Mouse (Mus musculus) megakaryocyte-erythroid progenitor cell, adult 5-6 weeks (primary cell): ENCODE measurements around the gene Krtap31-2. TPM values are rescaled to one million over a fixed set of nuclear protein-coding genes. Genes with fewer than 3 reads are reported as not detected.

ENCODE experiments used
- ATAC-seq: replicated peaks from 2 replicates; pipeline ENCODE4 v1.8.0; 2016; ENCODE audit warnings: mild to moderate bottlenecking, inconsistent platforms; ENCODE audit not compliant: severe bottlenecking, poor library complexity, low FRiP score, low TSS enrichment
- total RNA-seq, 2 experiments: library from RNA; stranded (forward) in 1 of 2; stranded (reverse) in 1 of 2; fragments of 200-1000, 215-1000 nt in 1 of 2; fragments of >200 nt in 1 of 2; fragmentation: Nextera tagmentation in 1 of 2; gene quantifications; 2 replicates each; pipeline ENCODE4 v1.2.3; 2014 to 2017

Gene Krtap31-2
- total RNA-seq (2014; fragmentation: Nextera tagmentation) (not detected in 2 replicates), total RNA-seq (2017) (not detected in 2 replicates)

- no peak for ATAC-seq
These were observed at the start of gene Krtap31-2 for GRCm38 (mm10) chr11:99935991-99936390. Gene Krtap31-2 (plus strand): TSS chr11:99936291.

- ATAC-seq = no peak
These were observed 28.5 kb upstream of the Krtap31-2 start, which contains the start of gene Krtap31-1 for GRCm38 (mm10) chr11:99907620-99908019. Gene Krtap31-1 (plus strand): TSS chr11:99907920.

GRCm38 (mm10) chr11:99914451-99914850 lies 21.6 kb upstream of the Krtap31-2 start, which contains the start of gene Gm11565:
Gene Gm11565 (plus strand): TSS chr11:99914751.
- ATAC-seq = no peak

GRCm38 (mm10) chr11:99937751-99938264 lies 1.7 kb downstream of the Krtap31-2 start:
- no peak for ATAC-seq

GRCm38 (mm10) chr11:99948175-99948574 lies 12.1 kb downstream of the Krtap31-2 start, which contains the start of gene Krtap9-5:
Gene Krtap9-5 (plus strand): TSS chr11:99948475.
- ATAC-seq = no peak

GRCm38 (mm10) chr11:99964213-99964612 lies 28.1 kb downstream of the Krtap31-2 start:
- ATAC-seq = no peak

GRCm38 (mm10) chr11:99965961-99966360 lies 29.9 kb downstream of the Krtap31-2 start:
- no peak for ATAC-seq

- no peak for ATAC-seq
These were observed 42.9 kb downstream of the Krtap31-2 start, which contains the start of gene Krtap29-1 for GRCm38 (mm10) chr11:99978953-99979352. Gene Krtap29-1 (minus strand): TSS chr11:99979053.

GRCm38 (mm10) chr11:99982731-99983130 lies 46.6 kb downstream of the Krtap31-2 start:
- no peak for ATAC-seq

- ATAC-seq = no peak
These were observed 47.4 kb downstream of the Krtap31-2 start for GRCm38 (mm10) chr11:99983442-99983841.

- no peak; the same call in 1 of the 2 replicates for ATAC-seq
These were observed 49.4 kb downstream of the Krtap31-2 start for GRCm38 (mm10) chr11:99985291-99986092.

- no peak for ATAC-seq
These were observed 50.1 kb downstream of the Krtap31-2 start, which contains the start of gene Krtap16-1 for GRCm38 (mm10) chr11:99986180-99986647. Gene Krtap16-1 (minus strand): TSS chr11:99986597.

Other genes starting within 250 kb of the Krtap31-2 start
Only the 30 nearest of the 32 such genes appear.
- not detected in 2 replicates for gene Gm14180, start 202.0 kb upstream of the Krtap31-2 start, total RNA-seq (2014; fragmentation: Nextera tagmentation)
- not detected in 2 replicates for gene Gm14180, start 202.0 kb upstream of the Krtap31-2 start, total RNA-seq (2017)
- not detected in 2 replicates for gene Gm11595, start 163.4 kb upstream of the Krtap31-2 start, total RNA-seq (2014; fragmentation: Nextera tagmentation)
- not detected in 2 replicates for gene Gm11595, start 163.4 kb upstream of the Krtap31-2 start, total RNA-seq (2017)
- not detected in 2 replicates for gene Krtap4-8, start 155.6 kb upstream of the Krtap31-2 start, total RNA-seq (2014; fragmentation: Nextera tagmentation)
- gene Krtap4-8, start 155.6 kb upstream of the Krtap31-2 start, total RNA-seq (2017) = not detected in 2 replicates
- not detected in 2 replicates for gene Krtap4-9, start 151.1 kb upstream of the Krtap31-2 start, total RNA-seq (2014; fragmentation: Nextera tagmentation)
- not detected in 2 replicates for gene Krtap4-9, start 151.1 kb upstream of the Krtap31-2 start, total RNA-seq (2017)
- not detected in 2 replicates for gene Gm11596, start 142.8 kb upstream of the Krtap31-2 start, total RNA-seq (2014; fragmentation: Nextera tagmentation)
- not detected in 2 replicates for gene Gm11596, start 142.8 kb upstream of the Krtap31-2 start, total RNA-seq (2017)
- not detected in 2 replicates for gene Gm11569, start 137.4 kb upstream of the Krtap31-2 start, total RNA-seq (2014; fragmentation: Nextera tagmentation)
- gene Gm11569, start 137.4 kb upstream of the Krtap31-2 start, total RNA-seq (2017) = not detected in 2 replicates
- not detected in 2 replicates for gene Gm11554, start 131.8 kb upstream of the Krtap31-2 start, total RNA-seq (2014; fragmentation: Nextera tagmentation)
- gene Gm11554, start 131.8 kb upstream of the Krtap31-2 start, total RNA-seq (2017) = not detected in 2 replicates
- not detected in 2 replicates for gene Krtap4-13, start 126.4 kb upstream of the Krtap31-2 start, total RNA-seq (2014; fragmentation: Nextera tagmentation)
- gene Krtap4-13, start 126.4 kb upstream of the Krtap31-2 start, total RNA-seq (2017) = not detected in 2 replicates
- not detected in 2 replicates for gene Gm11564, start 120.6 kb upstream of the Krtap31-2 start, total RNA-seq (2014; fragmentation: Nextera tagmentation)
- gene Gm11564, start 120.6 kb upstream of the Krtap31-2 start, total RNA-seq (2017) = not detected in 2 replicates
- gene 2300003K06Rik, start 98.2 kb upstream of the Krtap31-2 start, total RNA-seq (2014; fragmentation: Nextera tagmentation) = not detected in 2 replicates
- not detected in 2 replicates for gene 2300003K06Rik, start 98.2 kb upstream of the Krtap31-2 start, total RNA-seq (2017)
- not detected in 2 replicates for gene Krtap4-16, start 84.7 kb upstream of the Krtap31-2 start, total RNA-seq (2014; fragmentation: Nextera tagmentation)
- not detected in 2 replicates for gene Krtap4-16, start 84.7 kb upstream of the Krtap31-2 start, total RNA-seq (2017)
- not detected in 2 replicates for gene Gm11568, start 78.4 kb upstream of the Krtap31-2 start, total RNA-seq (2014; fragmentation: Nextera tagmentation)
- not detected in 2 replicates for gene Gm11568, start 78.4 kb upstream of the Krtap31-2 start, total RNA-seq (2017)
- not detected in 2 replicates for gene Gm11559, start 71.8 kb upstream of the Krtap31-2 start, total RNA-seq (2014; fragmentation: Nextera tagmentation)
- not detected in 2 replicates for gene Gm11559, start 71.8 kb upstream of the Krtap31-2 start, total RNA-seq (2017)
- gene Krtap9-1, start 62.9 kb upstream of the Krtap31-2 start, total RNA-seq (2014; fragmentation: Nextera tagmentation) = not detected in 2 replicates
- not detected in 2 replicates for gene Krtap9-1, start 62.9 kb upstream of the Krtap31-2 start, total RNA-seq (2017)
- gene Gm11567, start 57.1 kb upstream of the Krtap31-2 start, total RNA-seq (2014; fragmentation: Nextera tagmentation) = not detected in 2 replicates
- not detected in 2 replicates for gene Gm11567, start 57.1 kb upstream of the Krtap31-2 start, total RNA-seq (2017)
- gene Krtap31-1, start 28.4 kb upstream of the Krtap31-2 start, total RNA-seq (2014; fragmentation: Nextera tagmentation) = not detected in 2 replicates
- not detected in 2 replicates for gene Krtap31-1, start 28.4 kb upstream of the Krtap31-2 start, total RNA-seq (2017)
- gene Gm11565, start 21.5 kb upstream of the Krtap31-2 start, total RNA-seq (2014; fragmentation: Nextera tagmentation) = not detected in 2 replicates
- gene Gm11565, start 21.5 kb upstream of the Krtap31-2 start, total RNA-seq (2017) = not detected in 2 replicates
- gene Krtap9-5, start 12.2 kb downstream of the Krtap31-2 start, total RNA-seq (2014; fragmentation: Nextera tagmentation) = not detected in 2 replicates
- gene Krtap9-5, start 12.2 kb downstream of the Krtap31-2 start, total RNA-seq (2017) = not detected in 2 replicates
- gene Krtap29-1, start 42.8 kb downstream of the Krtap31-2 start, total RNA-seq (2014; fragmentation: Nextera tagmentation) = not detected in 2 replicates
- not detected in 2 replicates for gene Krtap29-1, start 42.8 kb downstream of the Krtap31-2 start, total RNA-seq (2017)
- not detected in 2 replicates for gene Krtap16-1, start 50.3 kb downstream of the Krtap31-2 start, total RNA-seq (2014; fragmentation: Nextera tagmentation)
- not detected in 2 replicates for gene Krtap16-1, start 50.3 kb downstream of the Krtap31-2 start, total RNA-seq (2017)
- not detected in 2 replicates for gene Krtap17-1, start 57.7 kb downstream of the Krtap31-2 start, total RNA-seq (2014; fragmentation: Nextera tagmentation)
- not detected in 2 replicates for gene Krtap17-1, start 57.7 kb downstream of the Krtap31-2 start, total RNA-seq (2017)
- not detected in 2 replicates for gene Krt33a, start 79.9 kb downstream of the Krtap31-2 start, total RNA-seq (2014; fragmentation: Nextera tagmentation)
- not detected in 2 replicates for gene Krt33a, start 79.9 kb downstream of the Krtap31-2 start, total RNA-seq (2017)
- gene Krt33b, start 93.6 kb downstream of the Krtap31-2 start, total RNA-seq (2014; fragmentation: Nextera tagmentation) = not detected in 2 replicates
- gene Krt33b, start 93.6 kb downstream of the Krtap31-2 start, total RNA-seq (2017) = not detected in 2 replicates
- not detected in 2 replicates for gene Krt34, start 105.3 kb downstream of the Krtap31-2 start, total RNA-seq (2014; fragmentation: Nextera tagmentation)
- gene Krt34, start 105.3 kb downstream of the Krtap31-2 start, total RNA-seq (2017) = not detected in 2 replicates
- not detected in 2 replicates for gene Krt31, start 114.3 kb downstream of the Krtap31-2 start, total RNA-seq (2014; fragmentation: Nextera tagmentation)
- gene Krt31, start 114.3 kb downstream of the Krtap31-2 start, total RNA-seq (2017) = not detected in 2 replicates
- gene Krt32, start 151.9 kb downstream of the Krtap31-2 start, total RNA-seq (2014; fragmentation: Nextera tagmentation) = not detected in 2 replicates
- not detected in 2 replicates for gene Krt32, start 151.9 kb downstream of the Krtap31-2 start, total RNA-seq (2017)
- not detected in 2 replicates for gene Krt35, start 159.9 kb downstream of the Krtap31-2 start, total RNA-seq (2014; fragmentation: Nextera tagmentation)
- not detected in 2 replicates for gene Krt35, start 159.9 kb downstream of the Krtap31-2 start, total RNA-seq (2017)
- not detected in 2 replicates for gene Krt36, start 169.3 kb downstream of the Krtap31-2 start, total RNA-seq (2014; fragmentation: Nextera tagmentation)
- gene Krt36, start 169.3 kb downstream of the Krtap31-2 start, total RNA-seq (2017) = not detected in 2 replicates
- gene Krt13, start 185.3 kb downstream of the Krtap31-2 start, total RNA-seq (2014; fragmentation: Nextera tagmentation) = not detected in 2 replicates
- not detected in 2 replicates for gene Krt13, start 185.3 kb downstream of the Krtap31-2 start, total RNA-seq (2017)
- not detected in 2 replicates for gene Krt15, start 199.6 kb downstream of the Krtap31-2 start, total RNA-seq (2014; fragmentation: Nextera tagmentation)
- not detected in 2 replicates for gene Krt15, start 199.6 kb downstream of the Krtap31-2 start, total RNA-seq (2017)